Mouse (Mus musculus) frontal cortex, adult (tissue): ENCODE data around the gene Ntsr2.
"Not testable (repeated sequence)": the region's sequence is repeated elsewhere in the genome, so short reads cannot be mapped to it uniquely, and the experiment has no call there.

Experiments
- ATAC-seq: cut with Nextera tagmentation; 2 replicates; pipeline ENCODE4 v1.9.2; 2017; ENCODE audit warnings: mild to moderate bottlenecking, moderate library complexity, mixed read lengths; ENCODE audit not compliant: low TSS enrichment

Ntsr2 gene

DNA sequence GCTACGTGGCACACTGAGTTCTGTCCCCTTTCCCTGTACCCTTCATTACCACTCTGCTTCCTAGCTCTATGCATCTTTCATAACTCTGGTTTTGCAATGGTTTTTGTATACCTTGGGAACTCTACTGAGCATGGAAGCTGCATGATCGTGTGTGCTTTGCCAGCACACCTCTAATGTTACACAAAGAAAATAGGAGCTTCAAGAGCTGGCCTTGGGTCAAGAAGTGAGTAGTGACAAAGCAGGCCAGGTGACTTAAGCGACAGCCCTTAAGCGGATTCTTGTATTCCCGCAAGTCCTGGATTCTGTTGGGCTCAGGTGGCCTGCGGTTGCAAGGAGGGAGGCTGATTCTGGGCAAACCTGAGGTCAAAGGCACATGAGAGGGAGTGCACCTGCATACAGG, 4.9 kb upstream of the Ntsr2 start:
- no peak for ATAC-seq

DNA sequence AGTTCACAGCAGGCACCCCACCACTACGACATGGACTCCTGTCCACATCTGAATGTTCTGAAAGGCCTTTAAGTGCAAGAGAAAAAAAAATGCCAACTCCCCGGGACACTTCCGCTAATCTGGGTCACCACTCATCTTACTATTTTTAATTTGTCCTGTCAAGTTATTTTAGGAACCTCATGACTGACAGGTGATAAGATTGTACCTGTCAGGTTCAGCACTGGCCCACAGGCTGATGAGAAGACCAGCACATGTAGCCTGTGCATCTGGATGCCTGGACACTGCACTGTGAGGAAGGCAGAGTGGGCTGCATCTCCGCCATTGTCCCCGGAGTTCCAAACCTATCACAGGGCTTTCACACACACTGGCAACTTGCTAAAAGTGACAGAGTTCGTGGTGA, 3.4 kb upstream of the Ntsr2 start:
- no peak for ATAC-seq

DNA sequence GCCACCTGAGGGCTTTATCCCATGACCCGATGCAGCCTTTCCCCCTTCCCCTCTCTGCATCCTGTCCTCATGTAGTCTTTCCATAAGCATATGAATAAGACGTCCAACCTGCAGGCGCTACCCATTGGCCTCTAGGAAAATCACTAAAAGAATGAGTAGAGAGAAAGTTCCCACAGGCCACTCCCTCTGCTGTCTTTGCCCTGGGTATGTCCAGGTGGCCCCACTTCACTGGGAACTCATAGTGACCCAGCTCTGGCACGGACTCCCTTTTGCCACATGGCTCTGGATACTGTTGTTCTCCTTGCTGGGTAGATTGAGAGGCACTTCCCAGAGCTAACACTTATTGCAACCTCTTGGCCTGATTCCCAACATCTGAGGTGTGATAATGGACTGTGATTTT, 2.4 kb downstream of the Ntsr2 start:
- ATAC-seq, result no peak

DNA sequence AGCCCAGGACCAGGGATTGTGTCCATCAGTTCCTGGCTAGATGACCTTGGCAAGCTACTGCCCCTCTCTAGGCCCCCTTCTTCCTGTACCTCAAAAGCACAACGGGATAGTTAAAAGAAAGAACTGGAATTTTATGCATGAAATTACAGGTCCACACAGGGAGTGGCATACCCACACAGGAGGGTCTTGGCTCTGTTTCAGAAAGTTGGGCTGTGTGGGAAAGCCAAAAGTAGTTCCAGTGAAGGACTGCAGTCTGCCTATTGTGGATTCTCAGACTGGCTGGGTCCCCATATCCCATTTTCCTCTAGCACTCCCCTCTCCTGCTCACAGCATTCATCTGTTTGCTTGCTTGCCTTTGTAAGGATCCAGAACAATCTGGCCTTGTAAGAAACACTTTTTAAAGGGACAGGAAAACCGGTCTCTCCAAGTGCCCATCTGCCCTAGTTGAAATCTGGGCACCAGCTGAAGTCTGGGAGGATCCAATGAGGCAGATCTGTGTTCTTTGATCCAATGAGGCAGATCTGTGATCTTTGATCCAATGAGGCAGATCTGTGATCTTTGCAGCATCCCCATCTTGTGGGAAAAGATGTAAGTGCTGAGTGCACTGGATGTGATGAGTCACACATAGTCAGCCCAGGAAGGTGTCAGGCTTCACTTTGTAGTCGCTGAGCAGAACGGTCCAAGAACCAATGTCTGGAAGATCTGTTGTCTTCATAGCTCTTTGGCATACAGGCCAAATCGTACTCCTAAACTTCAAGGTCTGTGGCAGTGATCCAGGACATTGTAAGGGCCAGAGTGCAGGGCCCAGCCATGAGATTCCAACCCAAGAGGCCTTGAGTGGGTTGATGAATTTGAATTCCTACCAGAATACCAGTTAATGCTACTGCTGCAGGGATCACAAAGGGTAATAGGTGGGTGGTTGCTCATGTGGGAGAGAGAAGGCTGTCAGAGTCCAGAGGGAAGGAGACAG, 4.0 kb downstream of the Ntsr2 start:
- ATAC-seq, result peak; percentile 51

DNA sequence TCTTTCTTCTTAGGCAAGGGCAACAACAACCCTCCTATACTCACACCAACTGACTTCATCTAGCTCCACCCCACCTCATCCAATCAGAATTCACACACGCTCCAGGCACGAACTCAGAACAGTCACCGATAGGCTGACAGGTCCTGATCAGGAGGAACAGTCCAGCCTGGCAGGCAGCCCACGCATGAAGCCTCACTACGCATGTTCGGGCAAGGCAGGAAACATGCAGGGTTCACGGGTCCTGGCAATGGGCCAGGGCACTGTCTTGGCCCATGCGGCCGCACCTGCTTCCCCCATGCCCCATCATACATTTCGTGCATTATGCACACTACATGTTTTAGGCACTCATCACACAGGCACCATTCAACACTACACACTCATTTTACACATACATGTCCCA, 8.3 kb downstream of the Ntsr2 start:
- ATAC-seq, result no peak

DNA sequence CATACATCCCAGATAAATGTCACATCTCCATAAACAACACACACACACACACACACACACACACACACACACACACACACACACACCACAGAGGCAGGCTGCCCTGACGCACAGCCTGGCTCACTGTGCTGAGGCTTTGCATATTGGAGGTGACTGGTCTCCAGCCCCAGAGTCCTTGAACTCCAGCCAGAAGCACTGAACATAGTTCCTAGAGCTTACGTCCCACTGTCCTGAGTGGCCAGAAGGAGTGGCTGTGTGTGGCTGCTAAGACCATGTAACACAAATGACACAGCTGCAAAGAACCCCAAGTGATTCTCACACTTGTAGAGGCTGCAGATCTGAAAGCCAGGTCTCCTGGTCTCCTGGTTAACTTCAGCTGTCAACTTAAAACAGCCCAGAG, 8.8 kb downstream of the Ntsr2 start:
- ATAC-seq, result no peak

DNA sequence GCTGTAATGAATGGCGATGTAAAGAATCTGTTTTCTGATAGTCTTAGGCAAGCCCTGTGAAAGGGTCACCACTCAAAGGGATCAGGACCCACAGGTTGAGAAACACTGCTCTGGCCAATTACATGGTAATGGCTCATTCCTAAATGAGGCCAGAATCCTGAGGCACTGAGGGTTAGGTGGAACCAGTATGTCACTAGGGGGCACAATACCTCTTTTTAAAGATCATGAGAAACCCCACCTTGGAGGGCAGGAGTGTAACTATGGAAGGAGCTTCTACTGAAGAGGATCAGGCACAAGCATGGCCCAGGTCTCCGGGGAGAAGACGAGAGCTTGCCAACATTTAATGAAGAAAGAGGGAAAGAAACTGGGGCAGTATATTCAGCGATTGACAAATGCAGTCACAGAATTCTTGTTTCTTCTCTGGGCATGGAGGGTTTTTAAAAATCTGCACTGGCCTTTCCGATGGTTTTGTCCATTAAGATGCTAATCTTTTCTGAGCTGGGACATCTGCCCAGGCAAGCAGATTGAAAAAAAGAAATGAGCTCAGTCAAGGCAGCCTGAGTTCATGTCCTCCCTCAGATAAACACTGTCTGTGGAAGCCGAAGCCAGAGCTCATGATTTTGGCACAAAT, 9.9 kb downstream of the Ntsr2 start:
- peak; percentile 55 for ATAC-seq

DNA sequence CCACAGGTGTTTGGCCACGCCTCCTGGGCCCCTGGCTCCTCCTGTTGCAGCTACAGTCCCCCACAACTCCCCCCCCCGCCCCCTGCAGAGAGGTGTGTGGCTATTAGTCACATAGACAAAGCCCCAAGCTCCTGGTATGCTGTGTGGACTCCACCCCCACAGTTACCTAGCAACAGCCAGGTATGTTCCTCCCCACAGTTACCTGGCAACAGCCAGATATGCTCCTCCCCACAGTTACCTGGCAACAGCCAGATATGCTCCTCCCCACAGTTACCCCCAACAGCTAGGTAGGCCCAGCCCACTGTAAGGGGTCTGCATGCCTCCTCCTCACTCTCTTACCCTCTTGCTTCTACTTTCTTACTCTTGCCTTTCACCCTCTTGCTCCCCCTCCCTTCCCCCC, 11.8 kb downstream of the Ntsr2 start:
- no peak for ATAC-seq

DNA sequence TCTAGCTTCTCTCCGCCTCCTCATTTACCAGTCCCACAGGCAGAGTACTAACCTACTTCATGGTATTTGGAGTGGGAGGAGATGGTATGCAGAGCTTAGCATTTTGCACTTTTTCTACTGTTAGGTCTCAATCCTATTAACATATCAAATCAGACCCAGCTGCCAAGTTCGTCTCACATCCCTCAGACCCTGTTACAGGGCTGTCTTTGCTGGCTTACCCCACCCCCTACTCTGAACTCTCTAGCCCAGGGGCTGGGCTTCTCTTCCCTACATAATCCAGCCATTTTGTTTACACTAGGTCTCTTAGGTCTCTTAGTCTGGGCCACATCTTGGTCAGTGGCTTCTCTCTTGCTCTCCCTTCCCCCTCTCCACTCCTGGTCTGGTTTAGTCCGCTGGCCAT, 16.0 kb downstream of the Ntsr2 start:
- ATAC-seq, result peak; percentile 41; the same call in 1 of the 2 replicates

DNA sequence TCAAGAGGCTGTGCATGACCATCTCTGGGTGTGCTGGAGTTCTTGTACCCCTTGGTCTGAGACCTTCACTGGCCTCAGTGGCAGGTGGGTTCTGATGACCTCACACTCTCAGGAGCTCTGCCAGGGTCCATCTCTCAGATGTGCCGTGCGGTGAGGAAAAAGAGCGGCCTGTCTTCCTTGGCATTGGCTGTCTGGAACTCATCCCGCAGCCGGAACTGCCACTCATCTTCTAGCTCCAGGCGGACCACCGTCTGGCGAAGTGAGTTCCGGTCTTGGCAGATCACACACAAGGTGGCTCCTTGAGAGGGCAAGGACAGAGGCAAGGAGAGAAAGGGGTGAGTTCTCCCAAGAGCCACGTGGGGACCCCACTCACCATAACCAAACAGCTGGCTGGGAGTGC, 19.1 kb downstream of the Ntsr2 start:
- ATAC-seq, result no peak

DNA sequence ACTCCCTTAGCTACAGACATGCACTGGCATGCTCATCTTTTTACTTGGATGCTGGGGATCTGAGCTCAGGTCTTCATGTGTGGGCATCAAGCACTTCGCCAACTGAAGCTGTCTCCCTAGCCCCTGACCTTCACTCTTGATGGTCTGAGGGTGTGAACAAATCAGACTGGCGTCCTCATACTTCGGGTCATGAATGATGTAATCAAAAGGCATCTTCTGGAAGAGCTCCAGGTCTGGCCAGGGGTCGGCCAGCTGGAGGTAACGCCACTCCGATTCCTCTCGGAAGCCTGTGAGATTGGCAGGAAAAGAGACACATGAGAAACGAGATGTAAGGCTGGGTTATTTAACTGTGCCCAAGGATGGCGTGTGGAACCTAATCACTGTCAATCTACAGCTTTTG, 37.4 kb downstream of the Ntsr2 start:
- no peak for ATAC-seq

DNA sequence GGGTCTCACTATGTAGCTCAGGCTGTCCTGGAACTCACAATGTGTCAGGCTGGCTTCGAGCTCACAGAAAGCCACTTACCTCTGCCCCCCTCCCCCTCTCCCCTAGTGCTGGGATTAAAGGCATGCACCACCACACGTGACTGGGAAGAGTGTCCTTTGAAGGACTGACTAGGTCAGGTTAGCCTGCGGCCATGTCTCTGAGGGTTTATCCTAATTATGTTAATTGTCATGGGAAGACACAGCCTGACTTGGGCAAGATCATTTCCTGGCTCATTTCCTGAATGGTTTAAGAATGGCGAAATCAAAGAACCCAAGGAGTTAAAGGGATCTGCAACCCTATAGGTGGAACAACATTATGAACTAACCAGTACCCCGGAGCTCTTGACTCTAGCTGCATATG, 41.6 kb downstream of the Ntsr2 start:
- ATAC-seq, result no peak

DNA sequence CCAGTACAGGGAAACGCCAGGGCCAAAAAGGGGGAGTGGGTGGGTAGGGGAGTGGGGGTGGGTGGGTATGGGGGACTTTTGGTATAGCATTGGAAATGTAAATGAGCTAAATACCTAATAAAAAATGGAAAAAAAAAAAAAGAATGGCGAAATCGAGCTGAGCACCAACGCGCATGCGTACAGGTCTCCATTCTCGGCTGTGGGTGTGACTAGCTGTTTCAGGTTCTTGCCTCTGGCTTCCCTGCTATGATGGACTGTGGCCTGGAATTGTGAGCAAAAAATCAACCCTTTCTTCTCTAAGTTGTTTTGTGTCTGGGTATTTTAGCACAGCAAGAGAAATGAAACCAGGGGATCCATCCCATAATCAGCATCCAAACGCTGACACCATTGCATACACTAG, 42.1 kb downstream of the Ntsr2 start:
- not testable (repeated sequence) for ATAC-seq

DNA sequence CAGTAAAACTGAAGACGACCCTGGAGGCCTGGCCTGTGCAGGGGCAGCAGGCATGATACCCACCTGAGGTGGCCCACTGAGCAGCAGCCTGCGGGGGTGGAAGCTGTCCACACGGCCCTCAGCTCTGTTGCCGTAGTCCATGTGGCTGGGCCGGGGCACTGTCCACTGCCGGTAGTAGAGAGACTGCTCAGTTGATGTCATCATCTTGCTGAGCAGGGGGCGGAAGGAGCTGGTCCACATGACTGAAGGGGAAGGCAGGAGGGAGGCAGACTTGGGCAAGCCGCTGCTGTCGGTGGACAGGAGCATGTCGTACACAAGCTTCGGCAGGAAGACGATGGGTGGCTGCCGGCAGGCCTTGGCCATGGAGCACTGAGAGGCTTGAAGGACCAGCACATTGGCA, 43.0 kb downstream of the Ntsr2 start:
- no peak for ATAC-seq

DNA sequence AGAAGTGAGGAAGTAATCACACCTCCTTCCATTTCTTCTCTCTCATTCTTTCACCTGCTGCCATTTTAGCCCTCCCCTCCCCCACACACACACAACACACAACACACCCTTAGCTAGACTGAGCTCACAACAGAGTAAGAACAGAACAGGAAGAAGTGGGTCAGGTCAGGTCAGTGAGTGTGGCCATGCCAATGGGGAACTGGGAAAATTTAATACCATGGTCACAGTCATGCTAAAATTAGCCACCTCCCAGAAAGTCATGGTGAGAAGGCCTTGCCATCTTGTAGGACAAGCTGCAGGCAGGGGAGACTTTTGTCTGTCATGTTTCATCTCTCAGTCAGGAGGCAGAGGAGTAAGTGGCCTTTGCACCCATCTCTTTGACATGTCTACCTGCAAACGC, 45.5 kb downstream of the Ntsr2 start:
- ATAC-seq, result no peak
